Mouse (Mus musculus): ENCODE data around the gene Mfsd4b1. TPM values are rescaled to one million over a fixed set of nuclear protein-coding genes. Genes with fewer than 3 reads are reported as not detected.

Mfsd4b1 gene
- polyA plus RNA-seq, 1 experiment from 2014 or later: 0.56 TPM

GRCm38 (mm10) chr10:40006963-40007362 lies 18.1 kb downstream of the Mfsd4b1 start:
- H3K9me3 ChIP-seq (replicated peaks): no peaks in the 10 kb centered on the region
- ATAC-seq (ENCODE audit: low read depth) (peak; percentile 31; the same call in 1 of the 2 replicates), DNase-seq (no peak)
- H3K27me3 ChIP-seq: no peaks in the 10 kb centered on the region
- WGBS (ENCODE audit: insufficient replicate concordance): 68% methylated on average over 10 of the region's 10 CpGs
- no peak overlapping the region for H3K4me3 ChIP-seq (replicated peaks)
- no peaks in the 10 kb centered on the region for H3K36me3 ChIP-seq
- no peak overlapping the region for H3K27ac ChIP-seq
- H3K4me1 ChIP-seq (replicated peaks): no peaks in the 10 kb centered on the region
- H3K4me2 ChIP-seq: no peak overlapping the region
- H3K9ac ChIP-seq: no peak overlapping the region

- DNase-seq (no peak), ATAC-seq (ENCODE audit: low read depth) (no peak)
- Histone ChIP-seq H3K4me1 (replicated peaks) (no peaks in the 10 kb centered on the region), H3K9ac (no peak overlapping the region), H3K4me3 (replicated peaks) (no peak overlapping the region), H3K36me3 (no peaks in the 10 kb centered on the region), H3K9me3 (replicated peaks) (no peaks in the 10 kb centered on the region), H3K27me3 (no peaks in the 10 kb centered on the region), H3K4me2 (no peak overlapping the region), H3K27ac (no peak overlapping the region)
- WGBS (ENCODE audit: insufficient replicate concordance): 52% methylated on average over 2 of the region's 2 CpGs
These were observed 24.3 kb downstream of the Mfsd4b1 start for GRCm38 (mm10) chr10:40000746-40001145.

- Histone ChIP-seq H3K4me2 (peak overlapping the region; percentile 3; the same call in 1 of the 2 replicates), H3K9ac (no peak overlapping the region), H3K4me3 (replicated peaks) (no peak overlapping the region), H3K36me3 (no peaks in the 10 kb centered on the region), H3K4me1 (replicated peaks) (peaks cover 22% of the 10 kb centered on the region), H3K27ac (no peak overlapping the region), H3K27me3 (no peaks in the 10 kb centered on the region), H3K9me3 (replicated peaks) (no peaks in the 10 kb centered on the region)
- DNase-seq: peak; percentile 35
- 20% methylated on average over 4 of the region's 4 CpGs for WGBS (ENCODE audit: insufficient replicate concordance)
- ATAC-seq (ENCODE audit: low read depth): peak; percentile 78
These were observed 33.9 kb downstream of the Mfsd4b1 start for GRCm38 (mm10) chr10:39991155-39991554.

- H3K4me1 ChIP-seq (replicated peaks): peaks cover 12% of the 10 kb centered on the region
- ATAC-seq (ENCODE audit: low read depth) (no peak), DNase-seq (no peak)
- 72% methylated on average over 12 of the region's 12 CpGs for WGBS (ENCODE audit: insufficient replicate concordance)
- no peak within 1 kb of the TSS for H3K27ac ChIP-seq
- no peaks in the 10 kb centered on the region for H3K36me3 ChIP-seq
- H3K9ac ChIP-seq: no peak within 1 kb of the TSS
- no peaks in the 10 kb centered on the region for H3K27me3 ChIP-seq
- H3K9me3 ChIP-seq (replicated peaks): no peaks in the 10 kb centered on the region
- H3K4me2 ChIP-seq: no peak within 1 kb of the TSS
- no peak within 1 kb of the TSS for H3K4me3 ChIP-seq (replicated peaks)
These were observed 38.6 kb downstream of the Mfsd4b1 start, which contains the start of gene Mfsd4b5 for GRCm38 (mm10) chr10:39986466-39986865. TSS of gene Mfsd4b5 (minus strand) at chr10:39986646.

- no peaks in the 10 kb centered on the region for H3K27me3 ChIP-seq
- no peak overlapping the region for H3K27ac ChIP-seq
- peaks cover 7% of the 10 kb centered on the region; the same call in 1 of the 2 replicates for H3K9me3 ChIP-seq (replicated peaks)
- 47% methylated on average over 5 of the region's 5 CpGs for WGBS (ENCODE audit: insufficient replicate concordance)
- no peaks in the 10 kb centered on the region for H3K36me3 ChIP-seq
- no peak overlapping the region for H3K9ac ChIP-seq
- ATAC-seq (ENCODE audit: low read depth): no peak
- no peak overlapping the region for H3K4me3 ChIP-seq (replicated peaks)
- no peak overlapping the region for H3K4me2 ChIP-seq
- H3K4me1 ChIP-seq (replicated peaks): no peaks in the 10 kb centered on the region
- DNase-seq: no peak
These were observed 42.5 kb downstream of the Mfsd4b1 start for GRCm38 (mm10) chr10:39982604-39983003.

- no peak overlapping the region for H3K27ac ChIP-seq
- DNase-seq (no peak), ATAC-seq (ENCODE audit: low read depth) (no peak)
- H3K27me3 ChIP-seq: no peaks in the 10 kb centered on the region
- 73% methylated on average over 1 of the region's 1 CpGs for WGBS (ENCODE audit: insufficient replicate concordance)
- H3K9me3 ChIP-seq (replicated peaks): peaks cover 12% of the 10 kb centered on the region; the same call in 1 of the 2 replicates
- H3K9ac ChIP-seq: no peak overlapping the region
- no peaks in the 10 kb centered on the region for H3K36me3 ChIP-seq
- no peak overlapping the region for H3K4me2 ChIP-seq
- H3K4me1 ChIP-seq (replicated peaks): no peaks in the 10 kb centered on the region
- no peak overlapping the region for H3K4me3 ChIP-seq (replicated peaks)
These were observed 46.8 kb downstream of the Mfsd4b1 start for GRCm38 (mm10) chr10:39978231-39978630.

GRCm38 (mm10) chr10:39977346-39977745 lies 47.7 kb downstream of the Mfsd4b1 start:
- DNase-seq (no peak), ATAC-seq (ENCODE audit: low read depth) (no peak)
- H3K27ac ChIP-seq: no peak overlapping the region
- no peaks in the 10 kb centered on the region for H3K27me3 ChIP-seq
- WGBS (ENCODE audit: insufficient replicate concordance): 74% methylated on average over 4 of the region's 4 CpGs
- no peaks in the 10 kb centered on the region for H3K4me1 ChIP-seq (replicated peaks)
- H3K4me3 ChIP-seq (replicated peaks): no peak overlapping the region
- no peaks in the 10 kb centered on the region for H3K36me3 ChIP-seq
- no peak overlapping the region for H3K4me2 ChIP-seq
- no peak overlapping the region for H3K9ac ChIP-seq
- peaks cover 12% of the 10 kb centered on the region; the same call in 1 of the 2 replicates for H3K9me3 ChIP-seq (replicated peaks)

- 32% methylated on average over 2 of the region's 2 CpGs for WGBS (ENCODE audit: insufficient replicate concordance)
- peaks cover 12% of the 10 kb centered on the region; the same call in 1 of the 2 replicates for H3K9me3 ChIP-seq (replicated peaks)
- no peak overlapping the region for H3K9ac ChIP-seq
- no peak overlapping the region for H3K27ac ChIP-seq
- H3K4me1 ChIP-seq (replicated peaks): no peaks in the 10 kb centered on the region
- no peak for DNase-seq
- H3K4me3 ChIP-seq (replicated peaks): no peak overlapping the region
- no peak for ATAC-seq (ENCODE audit: low read depth)
- H3K4me2 ChIP-seq: no peak overlapping the region
- H3K27me3 ChIP-seq: no peaks in the 10 kb centered on the region
- H3K36me3 ChIP-seq: no peaks in the 10 kb centered on the region
These were observed 49.3 kb downstream of the Mfsd4b1 start for GRCm38 (mm10) chr10:39975771-39976170.

- H3K36me3 ChIP-seq: no peaks in the 10 kb centered on the region
- H3K27ac ChIP-seq: no peak overlapping the region
- WGBS (ENCODE audit: insufficient replicate concordance): 57% methylated on average over 11 of the region's 11 CpGs
- H3K27me3 ChIP-seq: no peaks in the 10 kb centered on the region
- DNase-seq: no peak
- no peak for ATAC-seq (ENCODE audit: low read depth)
- peaks cover 12% of the 10 kb centered on the region; the same call in 1 of the 2 replicates for H3K9me3 ChIP-seq (replicated peaks)
- H3K9ac ChIP-seq: no peak overlapping the region
- no peaks in the 10 kb centered on the region for H3K4me1 ChIP-seq (replicated peaks)
- H3K4me3 ChIP-seq (replicated peaks): no peak overlapping the region
- no peak overlapping the region for H3K4me2 ChIP-seq
These were observed 50.1 kb downstream of the Mfsd4b1 start for GRCm38 (mm10) chr10:39974982-39975381.

GRCm38 (mm10) chr10:39967512-39967911 lies 57.6 kb downstream of the Mfsd4b1 start:
- Histone ChIP-seq H3K4me3 (replicated peaks) (no peak overlapping the region), H3K36me3 (no peaks in the 10 kb centered on the region), H3K4me2 (no peak overlapping the region), H3K27ac (no peak overlapping the region), H3K27me3 (no peaks in the 10 kb centered on the region), H3K4me1 (replicated peaks) (no peaks in the 10 kb centered on the region), H3K9me3 (replicated peaks) (no peaks in the 10 kb centered on the region), H3K9ac (no peak overlapping the region)
- WGBS (ENCODE audit: insufficient replicate concordance): 63% methylated on average over 3 of the region's 3 CpGs
- ATAC-seq (ENCODE audit: low read depth) (no peak), DNase-seq (no peak)

GRCm38 (mm10) chr10:39961906-39962305 lies 63.2 kb downstream of the Mfsd4b1 start:
- WGBS (ENCODE audit: insufficient replicate concordance): 17% methylated on average over 1 of the region's 1 CpGs
- no peaks in the 10 kb centered on the region for H3K36me3 ChIP-seq
- no peak overlapping the region for H3K4me3 ChIP-seq (replicated peaks)
- H3K27ac ChIP-seq: no peak overlapping the region
- peaks cover 16% of the 10 kb centered on the region for H3K4me1 ChIP-seq (replicated peaks)
- DNase-seq (no peak), ATAC-seq (ENCODE audit: low read depth) (no peak)
- H3K9me3 ChIP-seq (replicated peaks): no peaks in the 10 kb centered on the region
- H3K27me3 ChIP-seq: 0 out of 2 replicates have a peak, but pooled peaks cover 4% of the 10 kb centered on the region
- no peak overlapping the region for H3K9ac ChIP-seq
- H3K4me2 ChIP-seq: no peak overlapping the region

- Histone ChIP-seq H3K9me3 (replicated peaks) (no peaks in the 10 kb centered on the region), H3K36me3 (no peaks in the 10 kb centered on the region), H3K4me1 (replicated peaks) (peaks cover 16% of the 10 kb centered on the region), H3K4me3 (replicated peaks) (no peak overlapping the region), H3K27me3 (0 out of 2 replicates have a peak, but pooled peaks cover 4% of the 10 kb centered on the region), H3K4me2 (peak overlapping the region; percentile 83), H3K27ac (no peak overlapping the region), H3K9ac (no peak overlapping the region)
- no peak for DNase-seq
- peak; percentile 32; the same call in 1 of the 2 replicates for ATAC-seq (ENCODE audit: low read depth)
- WGBS (ENCODE audit: insufficient replicate concordance): 40% methylated on average over 11 of the region's 11 CpGs
These were observed 64.6 kb downstream of the Mfsd4b1 start for GRCm38 (mm10) chr10:39960441-39960822.

All from liver, embryonic 13.5 days (tissue).